Mouse (Mus musculus) lung, postnatal 0 days (tissue): ENCODE measurements around the gene Ap1m1. TPM values are rescaled to one million over a fixed set of nuclear protein-coding genes. Genes with fewer than 3 reads are reported as not detected.

Experiments
- ATAC-seq: fragments of 200-750 bp; cut with Nextera tagmentation; 2 replicates; pipeline ENCODE4 v1.8.0; 2017; ENCODE audit warnings: moderate library complexity
- DNase-seq: peaks from one replicate; pipeline ENCODE4 v3.0.0-alpha.2; 2016; ENCODE audit warnings: low spot score
- H3K27ac ChIP-seq: fragments of 300-500 bp; sonication (generic); 2 replicates; pipeline ENCODE4 v1.5.1; 2014; ENCODE audit warnings: antibody characterized with exemption, mild to moderate bottlenecking, low read length, mixed read lengths
- H3K27me3 ChIP-seq: fragments of 300-500 bp; sonication (generic); replicated peaks from 2 replicates; pipeline ENCODE4 v1.6.1; 2014; ENCODE audit warnings: low read length, mixed read lengths; ENCODE audit not compliant: insufficient read depth
- H3K36me3 ChIP-seq: fragments of 300-500 bp; sonication (generic); 2 replicates; pipeline ENCODE4 v1.6.1; 2014; ENCODE audit warnings: low read length, mixed read lengths; ENCODE audit not compliant: insufficient read depth
- H3K4me1 ChIP-seq: fragments of 300-500 bp; sonication (generic); 2 replicates; pipeline ENCODE4 v1.6.1; 2014; ENCODE audit warnings: antibody characterized with exemption, low read depth, low read length, mixed read lengths; ENCODE audit not compliant: insufficient read depth
- H3K4me2 ChIP-seq: fragments of 300-500 bp; sonication (generic); replicated peaks from 2 replicates; pipeline ENCODE4 v1.6.1; 2014; ENCODE audit warnings: low read depth, mild to moderate bottlenecking, low read length, moderate library complexity, mixed read lengths
- H3K4me3 ChIP-seq: fragments of 300-500 bp; sonication (generic); 2 replicates; pipeline ENCODE4 v1.5.1; 2014; ENCODE audit warnings: low read depth, low read length
- H3K9ac ChIP-seq: fragments of 300-500 bp; sonication (generic); replicated peaks from 2 replicates; pipeline ENCODE4 v1.6.1; 2014; ENCODE audit warnings: low read depth, mild to moderate bottlenecking
- H3K9me3 ChIP-seq: fragments of 300-500 bp; sonication (generic); 2 replicates; pipeline ENCODE4 v1.6.1; 2016; ENCODE audit warnings: low read length, mixed read lengths
- CTCF ChIP-seq: IDR thresholded peaks from 2 replicates; pipeline ENCODE4 v1.5.1; 2016; ENCODE audit warnings: antibody characterized with exemption, mild to moderate bottlenecking
- EP300 ChIP-seq: IDR thresholded peaks from 2 replicates; pipeline ENCODE4 v1.6.1; 2016; ENCODE audit warnings: antibody characterized with exemption, mild to moderate bottlenecking, control low read depth
- WGBS: fragments of 180-500 bp; shearing (Covaris S2); extraction: QIAGEN DNeasy Blood & Tissue Kit; methylation state at CpG from one replicate; pipeline ENCODE4 v1.1.7; 2014; 5-methylcytosine and 5-hydroxymethylcytosine counted together
- polyA plus RNA-seq: library from polyadenylated mRNA; unstranded; fragments of >200 nt; fragmentation: Nextera tagmentation; extraction: Ambion mirVana; gene quantifications from 2 replicates; pipeline ENCODE4 v1.2.1, GENCODE M21; 2015

Gene Ap1m1
- polyA plus RNA-seq, 1 experiment from 2014 or later, result 68.2 TPM

DNA sequence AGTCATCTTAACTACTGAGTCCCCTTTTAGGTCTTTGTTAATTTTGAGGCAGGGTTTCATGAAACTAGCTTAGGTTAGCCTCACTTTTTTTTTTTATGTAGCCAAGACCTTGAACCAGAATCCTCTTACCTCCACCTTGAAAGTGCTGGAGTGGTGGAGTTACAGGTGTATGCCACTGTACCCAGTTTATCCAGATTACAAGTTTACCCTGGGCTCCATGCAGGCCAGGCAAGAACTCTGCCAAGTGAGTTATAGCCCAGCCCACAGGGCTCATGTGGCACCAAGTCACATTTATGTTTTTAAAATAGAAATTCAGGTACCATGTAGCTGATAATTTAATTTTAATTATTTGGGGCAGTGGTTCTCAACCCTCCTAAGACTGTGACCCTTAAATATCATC is 21.6 kb downstream of the Ap1m1 start:
- Histone ChIP-seq H3K4me3 (no peak overlapping the region), H3K4me1 (no peaks in the 10 kb centered on the region), H3K27me3 (no peaks in the 10 kb centered on the region), H3K4me2 (no peak overlapping the region), H3K9ac (no peak overlapping the region), H3K9me3 (no peaks in the 10 kb centered on the region), H3K36me3 (no peaks in the 10 kb centered on the region), H3K27ac (no peak overlapping the region)
- DNase-seq, result no peak
- TF ChIP-seq CTCF (no peak), EP300 (no peak)
- ATAC-seq, result no peak

DNA sequence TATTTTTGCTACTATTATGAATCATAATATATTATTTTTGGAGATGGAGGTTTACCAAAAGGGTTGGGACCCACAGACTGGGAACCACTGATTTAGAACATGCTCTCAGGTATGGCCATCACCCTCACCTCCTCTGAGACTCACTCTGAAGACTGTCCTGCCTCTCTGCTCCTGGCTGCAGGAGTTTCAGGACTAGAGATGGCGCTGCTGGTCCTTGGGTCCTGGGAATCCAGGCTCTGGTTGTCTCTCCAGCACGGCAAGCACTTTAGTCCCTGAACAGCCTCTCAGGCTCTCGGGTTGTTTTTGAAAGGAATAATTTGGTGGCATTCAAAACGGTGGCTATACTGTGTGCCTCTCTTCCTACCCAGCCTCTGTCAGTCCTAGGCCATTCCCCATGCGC is 22.1 kb downstream of the Ap1m1 start:
- Histone ChIP-seq H3K4me1 (no peaks in the 10 kb centered on the region), H3K9me3 (no peaks in the 10 kb centered on the region), H3K36me3 (no peaks in the 10 kb centered on the region), H3K4me3 (no peak overlapping the region), H3K27me3 (no peaks in the 10 kb centered on the region), H3K27ac (no peak overlapping the region), H3K4me2 (no peak overlapping the region), H3K9ac (no peak overlapping the region)
- TF ChIP-seq EP300 (no peak), CTCF (peak; percentile 70)
- ATAC-seq (no peak), DNase-seq (peak; percentile 40)
- 49% methylated on average over 5 of the region's 5 CpGs for WGBS

DNA sequence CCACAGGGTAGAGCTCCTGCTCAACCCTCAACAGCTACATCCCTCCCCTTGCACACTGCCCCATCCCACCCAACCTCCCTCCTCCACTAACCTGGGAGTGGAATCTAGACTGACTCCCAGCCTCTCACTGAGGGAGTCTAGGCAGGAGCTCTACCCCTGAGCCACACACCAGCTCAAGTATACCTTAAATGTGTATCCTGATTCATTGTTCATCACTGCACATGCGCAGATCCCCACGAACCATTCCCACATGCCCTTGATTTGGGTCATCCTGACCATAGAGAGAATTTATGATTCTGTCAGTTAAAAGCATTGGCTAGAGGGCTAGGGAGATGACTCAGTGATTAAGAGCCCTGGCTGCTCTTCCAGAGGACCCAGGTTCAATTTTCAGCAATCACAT is 22.9 kb downstream of the Ap1m1 start:
- H3K27me3 ChIP-seq, result no peaks in the 10 kb centered on the region
- DNase-seq, result no peak
- H3K36me3 ChIP-seq, result no peaks in the 10 kb centered on the region
- no peaks in the 10 kb centered on the region for H3K4me1 ChIP-seq
- no peak overlapping the region for H3K27ac ChIP-seq
- no peak overlapping the region for H3K4me2 ChIP-seq
- TF ChIP-seq CTCF (no peak), EP300 (no peak)
- ATAC-seq, result no peak
- WGBS, result 76% methylated on average over 2 of the region's 2 CpGs
- H3K9ac ChIP-seq, result no peak overlapping the region
- H3K4me3 ChIP-seq, result no peak overlapping the region
- H3K9me3 ChIP-seq, result no peaks in the 10 kb centered on the region

DNA sequence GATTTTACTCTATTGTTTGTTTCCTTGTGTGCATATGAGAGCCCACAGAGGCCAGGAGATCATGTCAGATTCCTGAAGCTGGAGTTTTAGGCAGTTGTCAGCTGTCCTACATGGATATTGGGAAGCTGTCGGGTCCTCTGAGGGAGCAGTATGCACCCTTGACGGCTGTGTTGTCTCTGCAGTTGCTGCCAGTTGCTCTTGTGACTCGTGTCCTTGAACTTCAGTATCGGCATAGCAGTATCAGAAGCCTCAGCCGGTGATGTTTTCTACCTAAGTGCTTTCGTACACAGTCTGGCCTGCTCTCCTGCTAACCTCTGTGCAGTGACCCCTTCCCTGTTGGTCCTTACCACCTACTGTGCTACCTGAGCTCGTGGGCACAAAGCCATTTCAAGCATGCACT is 23.6 kb downstream of the Ap1m1 start:
- Histone ChIP-seq H3K9ac (no peak overlapping the region), H3K27me3 (no peaks in the 10 kb centered on the region), H3K4me2 (no peak overlapping the region), H3K9me3 (no peaks in the 10 kb centered on the region), H3K4me3 (no peak overlapping the region), H3K4me1 (no peaks in the 10 kb centered on the region), H3K36me3 (no peaks in the 10 kb centered on the region), H3K27ac (no peak overlapping the region)
- no peak for TF ChIP-seq CTCF
- no peak for TF ChIP-seq EP300
- no peak for DNase-seq
- no peak for ATAC-seq
- WGBS, result 65% methylated on average over 7 of the region's 7 CpGs

DNA sequence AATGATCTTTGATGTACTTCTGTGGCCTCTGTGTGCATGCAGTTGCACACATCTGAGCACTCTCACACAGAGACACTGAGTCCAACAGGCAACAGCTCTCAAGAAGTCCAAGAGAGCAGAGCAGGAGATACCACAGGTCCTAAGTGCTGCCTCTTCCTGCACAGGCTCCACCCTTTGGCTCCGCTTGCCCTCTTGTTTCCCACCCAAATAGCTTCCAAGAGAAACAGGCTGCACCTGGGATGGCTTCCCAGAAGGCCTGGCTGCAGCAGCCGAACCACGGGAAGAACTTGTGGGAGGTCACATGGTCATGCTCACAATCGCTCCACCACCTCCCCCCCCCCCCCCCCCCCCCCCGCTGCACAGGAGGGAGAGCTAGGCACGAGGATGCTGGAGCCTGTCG is 25.5 kb downstream of the Ap1m1 start:
- TF ChIP-seq EP300, result peak; percentile 19; the same call in 1 of the 2 replicates
- no peak for TF ChIP-seq CTCF
- no peak overlapping the region for H3K4me3 ChIP-seq
- H3K36me3 ChIP-seq, result no peaks in the 10 kb centered on the region
- no peaks in the 10 kb centered on the region for H3K27me3 ChIP-seq
- 33% methylated on average over 6 of the region's 7 CpGs for WGBS
- 0 out of 2 replicates have a peak overlapping the region, but pooled peaks have one; percentile 12 for H3K27ac ChIP-seq
- no peaks in the 10 kb centered on the region for H3K4me1 ChIP-seq
- H3K9me3 ChIP-seq, result no peaks in the 10 kb centered on the region
- ATAC-seq (no peak), DNase-seq (peak; percentile 26)
- no peak overlapping the region for H3K9ac ChIP-seq
- H3K4me2 ChIP-seq, result no peak overlapping the region

DNA sequence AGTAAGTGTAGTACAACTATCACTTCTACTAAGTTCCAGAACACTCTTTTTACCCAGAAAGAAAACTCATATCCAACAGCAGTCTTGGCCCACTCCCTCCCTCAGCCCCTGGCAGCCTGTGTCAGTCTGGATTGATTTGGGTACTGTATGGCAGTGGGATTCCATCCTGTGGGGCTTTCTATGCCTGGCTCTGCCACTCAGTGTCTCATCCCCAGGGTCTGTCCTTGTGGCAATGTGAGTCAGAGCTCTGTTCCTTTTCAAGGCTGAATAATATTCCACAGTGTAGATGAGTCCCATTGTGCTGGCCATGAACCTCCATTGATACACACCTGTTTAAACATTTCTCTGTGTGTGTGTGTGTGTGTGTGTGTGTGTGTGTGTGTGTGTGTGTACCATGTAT is 26.9 kb downstream of the Ap1m1 start:
- no peaks in the 10 kb centered on the region for H3K27me3 ChIP-seq
- H3K4me2 ChIP-seq, result no peak overlapping the region
- no peak overlapping the region for H3K4me3 ChIP-seq
- no peaks in the 10 kb centered on the region for H3K36me3 ChIP-seq
- no peaks in the 10 kb centered on the region for H3K4me1 ChIP-seq
- H3K9ac ChIP-seq, result no peak overlapping the region
- H3K9me3 ChIP-seq, result no peaks in the 10 kb centered on the region
- TF ChIP-seq EP300, result no peak
- TF ChIP-seq CTCF, result no peak
- H3K27ac ChIP-seq, result no peak overlapping the region
- ATAC-seq (no peak), DNase-seq (no peak)

DNA sequence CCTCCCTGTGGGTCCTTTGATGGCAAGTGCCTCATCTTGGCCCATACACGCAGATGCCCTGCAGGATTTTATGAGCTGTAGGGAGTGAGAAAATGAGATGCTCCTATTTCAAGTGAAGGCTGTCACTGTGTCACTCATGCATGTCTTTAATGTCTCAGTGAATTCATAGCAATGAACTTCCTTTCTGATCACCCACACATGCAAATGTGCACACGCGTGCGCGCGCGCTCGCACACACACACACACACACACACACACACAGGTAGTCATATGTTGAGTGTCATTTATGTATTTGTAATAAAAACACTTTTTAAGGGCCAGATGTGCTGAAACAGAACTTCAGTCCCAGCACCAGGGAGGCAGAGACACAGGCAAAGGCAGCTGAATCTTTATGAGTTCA is 27.3 kb downstream of the Ap1m1 start:
- no peaks in the 10 kb centered on the region for H3K27me3 ChIP-seq
- no peak for TF ChIP-seq CTCF
- no peak overlapping the region for H3K9ac ChIP-seq
- no peak overlapping the region for H3K4me3 ChIP-seq
- no peak overlapping the region for H3K4me2 ChIP-seq
- no peak overlapping the region for H3K27ac ChIP-seq
- no peaks in the 10 kb centered on the region for H3K36me3 ChIP-seq
- no peak for DNase-seq
- H3K9me3 ChIP-seq, result no peaks in the 10 kb centered on the region
- ATAC-seq, result no peak
- H3K4me1 ChIP-seq, result no peaks in the 10 kb centered on the region
- over 99% methylated on average over 8 of the region's 8 CpGs for WGBS
